Mouse (Mus musculus) embryonic fibroblast, embryonic 13.5 days (primary cell): ENCODE measurements at regions not wholly inside any gene's neighbourhood (a gene's known extent, or its start where the extent isn't known, plus 50 kb on each side); places are given as distances from the start of the nearest gene placed in this dataset.

Experiments used
- CTCF ChIP-seq: IDR thresholded peaks from 2 replicates; pipeline ENCODE4 v1.5.1; 2011; ENCODE audit warnings: mild to moderate bottlenecking, control low read depth, low read length, moderate library complexity, borderline replicate concordance; ENCODE audit not compliant: insufficient read depth
- POLR2A ChIP-seq: IDR thresholded peaks from 2 replicates; pipeline ENCODE4 v1.6.1; 2011; ENCODE audit warnings: low read depth, mild to moderate bottlenecking, control low read depth, low read length, moderate library complexity

DNA sequence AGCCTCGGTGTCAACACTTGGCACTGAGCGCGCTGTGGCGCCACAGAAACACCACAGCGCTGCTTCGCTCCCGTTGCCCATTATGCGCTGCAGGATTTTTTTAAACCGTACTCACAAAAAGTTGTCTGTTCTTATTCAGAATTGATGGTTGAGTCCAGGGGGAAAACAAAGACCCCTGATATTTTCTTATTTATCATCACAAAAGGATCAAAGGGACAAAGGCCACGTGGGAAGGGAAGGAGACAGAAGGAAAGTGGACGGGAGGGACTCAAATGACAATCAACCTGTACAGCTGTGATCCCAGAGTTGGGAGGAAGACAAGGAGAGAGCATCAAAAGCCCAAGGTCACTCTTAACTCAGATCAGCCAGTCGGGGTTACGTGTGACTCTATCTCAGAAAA is 100.4 kb downstream of the Ddx11 start:
- TF ChIP-seq POLR2A (no peak), CTCF (no peak)
